Mouse (Mus musculus): Measurements from ENCODE around the gene Ifnar2. TPM values are rescaled to one million over a fixed set of nuclear protein-coding genes. Genes with fewer than 3 reads are reported as not detected.

The Ifnar2 gene
- polyA plus RNA-seq, 1 experiment from 2014 or later, result 59.2 TPM

DNA sequence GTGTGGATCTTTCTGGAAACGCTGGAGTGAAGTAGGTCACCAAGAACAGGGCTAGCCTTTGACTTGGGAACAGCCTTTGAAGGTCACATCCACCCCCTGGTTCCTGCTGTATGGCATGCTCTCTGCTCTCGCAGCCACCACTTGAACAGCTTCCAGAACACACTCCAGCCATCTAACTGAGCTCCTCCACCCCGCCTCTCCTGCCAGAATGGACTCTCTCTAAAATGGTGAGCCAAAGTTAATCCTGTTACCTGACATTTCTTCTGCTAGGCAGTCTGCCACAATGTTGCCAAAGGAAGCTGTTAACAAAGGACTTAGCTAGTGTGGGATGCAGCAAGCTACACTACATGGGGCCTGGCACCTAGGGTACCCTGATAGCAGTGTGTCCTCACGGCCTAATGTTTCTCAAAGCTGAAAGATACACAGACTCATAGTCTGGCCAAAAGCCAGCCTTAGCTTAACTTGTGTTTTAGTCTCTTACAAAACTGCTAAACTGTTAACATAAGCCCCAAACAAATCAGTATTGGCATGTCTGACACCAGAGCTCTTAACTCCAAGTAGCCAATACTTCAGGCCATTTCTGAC, 22.3 kb downstream of the Ifnar2 start:
- H3K27ac ChIP-seq (replicated peaks in 1 of 2; ENCODE audit: control insufficient read depth in 1 of 2, insufficient read depth in 1 of 2, low read depth in 2 of 2, low read length in 2 of 2), result peak overlapping the region; percentile 47 to 57
- H3K36me3 ChIP-seq (ENCODE audit: control insufficient read depth, insufficient read depth, low read length), result peaks cover 55% of the 10 kb centered on the region
- no peak overlapping the region for H3K4me3 ChIP-seq (ENCODE audit: control insufficient read depth in 1 of 2, insufficient read depth in 1 of 2, low read depth in 1 of 2, low read length in 2 of 2)
- H3K9me3 ChIP-seq (ENCODE audit: control insufficient read depth, low read length), result no peaks in the 10 kb centered on the region
- 47% methylated on average over 4 of the region's 4 CpGs for WGBS
- ATAC-seq (ENCODE audit: insufficient number of reproducible peaks, insufficient read depth, low FRiP score, low read depth), result no peak
- peaks cover 0 to 7% of the 10 kb centered on the region in 2 experiments; a peak in 2 of 4 replicates for H3K4me1 ChIP-seq (ENCODE audit: control insufficient read depth in 2 of 2, insufficient read depth in 2 of 2, low read length in 2 of 2)
- H3K9ac ChIP-seq (ENCODE audit: low read length), result no peak overlapping the region
- H3K4me2 ChIP-seq (ENCODE audit: low read length), result no peak overlapping the region
- H3K27me3 ChIP-seq (ENCODE audit: control insufficient read depth, insufficient read depth, low read length), result no peaks in the 10 kb centered on the region

DNA sequence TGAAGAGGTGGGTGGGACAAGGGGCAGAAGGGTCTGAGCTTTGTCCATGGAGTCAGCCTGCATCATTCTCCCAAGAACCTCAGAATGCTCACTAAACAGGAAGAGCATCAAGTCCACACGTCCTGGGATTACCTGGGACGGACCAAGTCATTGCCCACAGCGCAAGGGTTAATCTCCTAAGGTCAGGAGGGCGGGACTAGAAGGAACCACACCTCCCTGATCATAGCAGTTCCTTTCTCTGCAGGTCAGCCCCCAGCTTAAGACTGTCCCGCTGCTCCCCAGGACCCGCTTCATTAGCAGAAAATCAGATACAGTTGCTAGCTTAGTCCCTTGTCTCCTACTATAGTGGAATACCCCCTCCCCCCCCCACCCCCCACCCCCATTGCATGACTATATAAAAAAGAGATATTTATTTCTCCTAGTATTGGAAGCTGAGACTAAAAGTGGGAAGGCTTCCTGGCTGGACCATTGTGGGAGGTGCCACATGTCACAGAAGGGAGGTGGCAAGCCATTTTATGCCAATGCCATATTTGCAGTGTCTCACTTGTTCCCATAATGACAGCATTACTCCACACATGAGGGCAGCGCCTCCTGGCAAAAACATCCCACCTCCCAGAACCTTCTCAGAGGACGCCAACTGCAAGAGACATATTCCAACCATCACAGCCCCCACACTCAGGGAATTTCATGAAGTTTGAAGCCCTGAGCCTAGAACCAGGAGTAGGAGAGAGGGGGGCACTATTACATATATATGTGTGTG, 23.2 kb downstream of the Ifnar2 start:
- Histone ChIP-seq H3K4me2 (ENCODE audit: low read length) (no peak overlapping the region), H3K36me3 (ENCODE audit: control insufficient read depth, insufficient read depth, low read length) (peaks cover 55% of the 10 kb centered on the region), H3K4me1 (ENCODE audit: control insufficient read depth in 2 of 2, insufficient read depth in 2 of 2, low read length in 2 of 2) (peaks cover 0 to 7% of the 10 kb centered on the region in 2 experiments; a peak in 2 of 4 replicates), H3K4me3 (ENCODE audit: control insufficient read depth in 1 of 2, insufficient read depth in 1 of 2, low read depth in 1 of 2, low read length in 2 of 2) (no peak overlapping the region), H3K9me3 (ENCODE audit: control insufficient read depth, low read length) (no peaks in the 10 kb centered on the region), H3K27ac (replicated peaks in 1 of 2; ENCODE audit: control insufficient read depth in 1 of 2, insufficient read depth in 1 of 2, low read depth in 2 of 2, low read length in 2 of 2) (no peak overlapping the region), H3K9ac (ENCODE audit: low read length) (no peak overlapping the region), H3K27me3 (ENCODE audit: control insufficient read depth, insufficient read depth, low read length) (no peaks in the 10 kb centered on the region)
- 73% methylated on average over 8 of the region's 8 CpGs for WGBS
- no peak for ATAC-seq (ENCODE audit: insufficient number of reproducible peaks, insufficient read depth, low FRiP score, low read depth)

DNA sequence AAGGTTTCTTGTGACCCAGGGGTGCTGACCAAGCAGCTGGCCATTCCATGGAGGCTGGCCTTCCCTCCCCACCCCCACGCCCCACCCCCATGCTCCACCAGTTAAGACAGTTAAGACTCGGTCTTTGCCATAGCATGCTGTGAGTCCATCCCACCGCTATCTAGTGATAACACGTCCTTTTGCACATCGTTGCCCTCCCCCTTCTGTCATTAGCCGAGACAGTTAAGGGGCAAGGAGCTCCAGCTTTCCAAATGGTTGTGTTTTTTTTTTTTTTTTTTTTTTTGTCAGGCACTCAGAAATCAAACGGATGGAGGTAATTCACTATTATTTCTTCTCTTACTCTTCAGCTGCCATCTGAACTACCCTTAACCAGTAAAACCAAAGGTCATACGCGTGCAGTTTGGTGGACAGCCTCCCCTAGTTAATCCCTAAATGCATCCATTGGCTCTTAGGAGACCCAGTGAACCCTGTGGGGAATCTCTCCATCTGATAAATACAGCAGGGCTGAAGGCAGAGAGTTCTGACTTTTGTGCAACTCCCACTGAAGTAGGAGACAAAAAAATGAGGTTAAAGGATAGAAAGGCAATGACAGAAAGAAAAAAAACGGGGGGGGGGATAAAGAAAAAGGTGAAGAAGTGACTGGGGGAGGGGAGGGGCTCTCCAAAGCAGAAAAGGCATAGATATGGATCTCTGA, 24.4 kb downstream of the Ifnar2 start:
- H3K4me2 ChIP-seq (ENCODE audit: low read length), result no peak overlapping the region
- no peak overlapping the region for H3K27ac ChIP-seq (replicated peaks in 1 of 2; ENCODE audit: control insufficient read depth in 1 of 2, insufficient read depth in 1 of 2, low read depth in 2 of 2, low read length in 2 of 2)
- no peaks in the 10 kb centered on the region for H3K27me3 ChIP-seq (ENCODE audit: control insufficient read depth, insufficient read depth, low read length)
- 37% methylated on average over 10 of the region's 10 CpGs for WGBS
- no peaks in the 10 kb centered on the region for H3K9me3 ChIP-seq (ENCODE audit: control insufficient read depth, low read length)
- no peak for ATAC-seq (ENCODE audit: insufficient number of reproducible peaks, insufficient read depth, low FRiP score, low read depth)
- peaks cover 56% of the 10 kb centered on the region for H3K36me3 ChIP-seq (ENCODE audit: control insufficient read depth, insufficient read depth, low read length)
- peaks cover 0 to 7% of the 10 kb centered on the region in 2 experiments; a peak in 2 of 4 replicates for H3K4me1 ChIP-seq (ENCODE audit: control insufficient read depth in 2 of 2, insufficient read depth in 2 of 2, low read length in 2 of 2)
- no peak overlapping the region for H3K9ac ChIP-seq (ENCODE audit: low read length)
- H3K4me3 ChIP-seq (ENCODE audit: control insufficient read depth in 1 of 2, insufficient read depth in 1 of 2, low read depth in 1 of 2, low read length in 2 of 2), result no peak overlapping the region

DNA sequence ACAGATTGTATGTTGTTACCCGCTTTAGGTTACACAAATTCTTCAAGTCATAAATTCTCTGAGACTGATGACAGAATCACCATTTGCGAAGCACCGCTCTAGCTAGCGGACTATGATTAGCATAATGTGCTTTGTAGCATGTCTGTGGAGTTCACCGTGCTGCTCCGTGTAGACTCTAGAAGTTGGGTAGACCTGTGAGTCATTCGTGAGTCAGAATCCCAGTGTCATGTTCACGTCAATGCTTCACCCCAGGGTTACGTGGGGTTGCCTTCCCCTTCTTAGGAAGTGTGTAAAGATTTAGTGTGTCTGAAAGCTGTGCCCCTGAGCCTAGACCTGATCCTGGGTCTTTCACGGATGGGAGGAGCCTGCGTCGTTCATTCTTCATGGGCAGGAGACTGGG, 25.4 kb downstream of the Ifnar2 start:
- 88% methylated on average over 12 of the region's 12 CpGs for WGBS
- ATAC-seq (ENCODE audit: insufficient number of reproducible peaks, insufficient read depth, low FRiP score, low read depth), result no peak
- peaks cover 53% of the 10 kb centered on the region for H3K36me3 ChIP-seq (ENCODE audit: control insufficient read depth, insufficient read depth, low read length)

DNA sequence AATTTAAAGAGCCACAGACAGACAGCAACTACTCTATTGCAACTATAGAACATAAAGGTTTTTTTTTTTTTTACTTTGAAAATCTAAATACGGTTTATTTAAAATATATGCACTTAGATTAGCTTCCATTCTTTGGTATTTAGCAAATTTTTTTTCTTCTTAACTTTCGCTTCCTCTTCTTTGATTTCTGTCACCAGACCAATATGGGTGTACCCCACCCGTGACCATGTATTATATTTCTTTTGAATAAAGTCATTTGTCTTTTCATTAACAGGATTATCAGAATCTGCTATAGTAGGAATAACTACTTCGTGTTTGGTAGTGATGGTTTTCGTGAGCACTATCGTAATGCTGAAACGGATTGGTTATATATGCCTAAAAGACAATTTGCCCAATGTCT, 26.4 kb downstream of the Ifnar2 start:
- H3K36me3 ChIP-seq (ENCODE audit: control insufficient read depth, insufficient read depth, low read length), result peaks cover 50% of the 10 kb centered on the region
- no peak overlapping the region for H3K9ac ChIP-seq (ENCODE audit: low read length)
- H3K27me3 ChIP-seq (ENCODE audit: control insufficient read depth, insufficient read depth, low read length), result no peaks in the 10 kb centered on the region
- ATAC-seq (ENCODE audit: insufficient number of reproducible peaks, insufficient read depth, low FRiP score, low read depth), result no peak
- H3K27ac ChIP-seq (replicated peaks in 1 of 2; ENCODE audit: control insufficient read depth in 1 of 2, insufficient read depth in 1 of 2, low read depth in 2 of 2, low read length in 2 of 2), result no peak overlapping the region
- peaks cover 0 to 7% of the 10 kb centered on the region in 2 experiments; a peak in 2 of 4 replicates for H3K4me1 ChIP-seq (ENCODE audit: control insufficient read depth in 2 of 2, insufficient read depth in 2 of 2, low read length in 2 of 2)
- WGBS, result 91% methylated on average over 7 of the region's 7 CpGs
- H3K4me3 ChIP-seq (ENCODE audit: control insufficient read depth in 1 of 2, insufficient read depth in 1 of 2, low read depth in 1 of 2, low read length in 2 of 2), result no peak overlapping the region
- no peaks in the 10 kb centered on the region for H3K9me3 ChIP-seq (ENCODE audit: control insufficient read depth, low read length)
- no peak overlapping the region for H3K4me2 ChIP-seq (ENCODE audit: low read length)

More for the DNA sequence above, 25.4 kb downstream of the Ifnar2 start:
- H3K4me3 ChIP-seq (ENCODE audit: control insufficient read depth in 1 of 2, insufficient read depth in 1 of 2, low read depth in 1 of 2, low read length in 2 of 2), result no peak overlapping the region
- H3K27ac ChIP-seq (replicated peaks in 1 of 2; ENCODE audit: control insufficient read depth in 1 of 2, insufficient read depth in 1 of 2, low read depth in 2 of 2, low read length in 2 of 2), result no peak overlapping the region
- H3K9me3 ChIP-seq (ENCODE audit: control insufficient read depth, low read length), result no peaks in the 10 kb centered on the region
- no peak overlapping the region for H3K9ac ChIP-seq (ENCODE audit: low read length)
- H3K27me3 ChIP-seq (ENCODE audit: control insufficient read depth, insufficient read depth, low read length), result no peaks in the 10 kb centered on the region
- no peak overlapping the region for H3K4me2 ChIP-seq (ENCODE audit: low read length)
- H3K4me1 ChIP-seq (ENCODE audit: control insufficient read depth in 2 of 2, insufficient read depth in 2 of 2, low read length in 2 of 2), result peaks cover 0 to 7% of the 10 kb centered on the region in 2 experiments; a peak in 2 of 4 replicates

DNA sequence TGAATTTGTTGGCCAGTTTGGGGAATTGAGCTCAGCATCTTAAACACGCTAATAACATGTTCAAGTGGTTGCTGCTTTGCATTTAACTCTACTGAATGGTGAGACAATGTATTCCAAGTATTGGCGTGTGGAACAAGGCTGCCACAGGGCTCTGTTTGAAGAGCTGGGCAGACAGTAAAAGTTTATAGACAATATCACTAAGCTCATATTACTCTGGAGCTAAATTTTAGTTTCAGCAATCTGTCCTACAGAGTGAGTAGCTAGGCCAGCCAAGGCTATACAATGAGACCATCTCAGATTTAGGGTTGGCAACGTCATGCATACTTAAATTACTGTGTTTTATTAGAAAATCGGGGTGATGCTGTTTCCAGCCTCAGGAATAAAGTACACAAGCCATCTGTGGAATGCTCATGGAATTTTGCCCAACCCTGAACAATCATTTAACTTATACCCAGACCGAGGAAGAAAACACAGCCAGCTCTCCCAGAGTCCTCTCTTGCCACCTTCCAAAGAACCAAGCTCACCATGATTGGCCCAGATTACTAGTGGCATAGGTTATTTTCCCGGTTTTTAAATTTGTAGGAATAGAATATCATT, 29.1 kb downstream of the Ifnar2 start:
- Histone ChIP-seq H3K9me3 (ENCODE audit: control insufficient read depth, low read length) (no peaks in the 10 kb centered on the region), H3K36me3 (ENCODE audit: control insufficient read depth, insufficient read depth, low read length) (peaks cover 37% of the 10 kb centered on the region), H3K4me1 (ENCODE audit: control insufficient read depth in 2 of 2, insufficient read depth in 2 of 2, low read length in 2 of 2) (peaks cover 4 to 6% of the 10 kb centered on the region in 2 experiments; a peak in 3 of 4 replicates), H3K27me3 (ENCODE audit: control insufficient read depth, insufficient read depth, low read length) (no peaks in the 10 kb centered on the region), H3K27ac (replicated peaks in 1 of 2; ENCODE audit: control insufficient read depth in 1 of 2, insufficient read depth in 1 of 2, low read depth in 2 of 2, low read length in 2 of 2) (no peak overlapping the region), H3K4me2 (ENCODE audit: low read length) (no peak overlapping the region), H3K9ac (ENCODE audit: low read length) (no peak overlapping the region), H3K4me3 (ENCODE audit: control insufficient read depth in 1 of 2, insufficient read depth in 1 of 2, low read depth in 1 of 2, low read length in 2 of 2) (no peak overlapping the region)
- WGBS, result 85% methylated on average over 6 of the region's 6 CpGs
- ATAC-seq (ENCODE audit: insufficient number of reproducible peaks, insufficient read depth, low FRiP score, low read depth), result no peak

DNA sequence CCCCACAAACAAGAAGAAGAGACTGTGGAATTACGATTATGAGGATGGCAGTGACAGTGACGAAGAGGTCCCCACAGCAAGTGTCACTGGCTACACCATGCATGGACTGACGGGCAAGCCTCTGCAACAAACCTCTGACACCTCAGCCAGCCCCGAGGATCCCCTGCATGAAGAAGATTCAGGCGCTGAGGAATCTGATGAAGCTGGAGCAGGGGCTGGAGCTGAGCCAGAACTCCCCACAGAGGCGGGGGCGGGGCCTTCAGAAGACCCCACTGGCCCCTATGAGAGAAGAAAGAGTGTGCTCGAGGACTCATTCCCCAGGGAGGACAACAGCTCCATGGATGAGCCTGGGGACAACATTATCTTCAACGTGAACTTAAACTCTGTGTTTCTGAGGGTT, 31.2 kb downstream of the Ifnar2 start:
- Histone ChIP-seq H3K27me3 (ENCODE audit: control insufficient read depth, insufficient read depth, low read length) (no peaks in the 10 kb centered on the region), H3K4me3 (ENCODE audit: control insufficient read depth in 1 of 2, insufficient read depth in 1 of 2, low read depth in 1 of 2, low read length in 2 of 2) (no peak overlapping the region), H3K36me3 (ENCODE audit: control insufficient read depth, insufficient read depth, low read length) (peaks cover 42% of the 10 kb centered on the region), H3K4me2 (ENCODE audit: low read length) (no peak overlapping the region), H3K27ac (replicated peaks in 1 of 2; ENCODE audit: control insufficient read depth in 1 of 2, insufficient read depth in 1 of 2, low read depth in 2 of 2, low read length in 2 of 2) (no peak overlapping the region), H3K9me3 (ENCODE audit: control insufficient read depth, low read length) (no peaks in the 10 kb centered on the region), H3K4me1 (ENCODE audit: control insufficient read depth in 2 of 2, insufficient read depth in 2 of 2, low read length in 2 of 2) (peaks cover 13 to 19% of the 10 kb centered on the region in 2 experiments; a peak in 3 of 4 replicates), H3K9ac (ENCODE audit: low read length) (no peak overlapping the region)
- 68% methylated on average over 9 of the region's 9 CpGs for WGBS
- ATAC-seq (ENCODE audit: insufficient number of reproducible peaks, insufficient read depth, low FRiP score, low read depth), result no peak
